Mouse (Mus musculus) heart, postnatal 4 days (tissue): ENCODE measurements around the gene Wdr41. TPM values are rescaled to one million over a fixed set of nuclear protein-coding genes. Genes with fewer than 3 reads are reported as not detected.

Experiments used
- DNase-seq: peaks from one replicate; pipeline ENCODE4 v3.0.0; 2021
- total RNA-seq, 2 experiments: library from RNA; stranded (reverse); gene quantifications; 2 replicates each; pipeline ENCODE4 v1.2.3; 2021

Gene Wdr41
- total RNA-seq, 2 experiments from 2014 or later: 18.2 to 18.5 TPM

GRCm38 (mm10) chr13:95038200-95038599 lies 62.1 kb downstream of the Wdr41 start:
- DNase-seq: no peak

GRCm38 (mm10) chr13:95040140-95040738 lies 64.1 kb downstream of the Wdr41 start:
- no peak for DNase-seq

GRCm38 (mm10) chr13:95044108-95044507 lies 68.0 kb downstream of the Wdr41 start:
- no peak for DNase-seq

GRCm38 (mm10) chr13:95050398-95050797 lies 74.3 kb downstream of the Wdr41 start:
- DNase-seq: no peak

- DNase-seq: no peak
Measured at GRCm38 (mm10) chr13:95052421-95052820, 76.3 kb downstream of the Wdr41 start.

- no peak for DNase-seq
Measured at GRCm38 (mm10) chr13:95055742-95056388, 79.7 kb downstream of the Wdr41 start.

GRCm38 (mm10) chr13:95056501-95057280 lies 80.5 kb downstream of the Wdr41 start:
- no peak for DNase-seq

- DNase-seq: no peak
Measured at GRCm38 (mm10) chr13:95058885-95059284, 82.7 kb downstream of the Wdr41 start.

GRCm38 (mm10) chr13:95063390-95064017 lies 87.4 kb downstream of the Wdr41 start:
- no peak for DNase-seq

- DNase-seq: peak; percentile 18
Measured at GRCm38 (mm10) chr13:95067854-95068253, 91.7 kb downstream of the Wdr41 start.

- DNase-seq: no peak
Measured at GRCm38 (mm10) chr13:95070268-95070667, 94.1 kb downstream of the Wdr41 start.

Other genes with a start within 250 kb of the Wdr41 start
- gene Tbca, start 187.4 kb upstream of the Wdr41 start, total RNA-seq: 100 to 1,000 TPM; 205 to 216 TPM
- gene Otp, start 100.7 kb upstream of the Wdr41 start, total RNA-seq: not detected